Mouse (Mus musculus): ENCODE measurements around the gene Ermap.

GRCm38 (mm10) chr4:119189392-119189791 is 419 bp downstream of the Ermap start:
- TF ChIP-seq CTCF (IDR thresholded peaks at IDR 0.05; ENCODE audit: low read depth) = no peak
- TF ChIP-seq EP300 (IDR thresholded peaks at IDR 0.05; ENCODE audit: low read depth) = no peak
